Mouse (Mus musculus) left cerebral cortex, adult 2 months (tissue): ENCODE data around the gene Ghsr. TPM values are rescaled to one million over a fixed set of nuclear protein-coding genes. Genes with fewer than 3 reads are reported as not detected.
"Not testable (repeated sequence)": the region's sequence is repeated elsewhere in the genome, so short reads cannot be mapped to it uniquely, and the experiment has no call there.

Experiments used
- DNase-seq, 2 experiments: peaks; one replicate each; pipeline ENCODE4 v3.0.0; 2021 to 2022; ENCODE audit warnings: low spot score in 2 of 2, mixed read lengths in 1 of 2; ENCODE audit errors: extremely low spot score in 1 of 2
- H3K27ac ChIP-seq: fragments of 200-600 bp; 2 replicates; pipeline ENCODE4 v1.8.1; 2022
- H3K4me3 ChIP-seq: fragments of 200-600 bp; 2 replicates; pipeline ENCODE4 v1.8.1; 2022
- CTCF ChIP-seq: fragments of 200-600 bp; IDR thresholded peaks from 2 replicates; pipeline ENCODE4 v1.8.1; 2022; ENCODE audit warnings: antibody characterized with exemption, mild to moderate bottlenecking, moderate library complexity
- intact Hi-C: fragments of 180-260 bp; cut with DNase I; formaldehyde crosslinking; loops from one replicate; pipeline ENCODE4 v1.15.1; 2025
- total RNA-seq, 2 experiments: library from RNA; stranded (reverse); gene quantifications; 2 replicates each; pipeline ENCODE4 v1.2.3; 2021

Ghsr gene
- total RNA-seq, 2 experiments from 2014 or later, result 0.18 TPM; not detected in 1

DNA sequence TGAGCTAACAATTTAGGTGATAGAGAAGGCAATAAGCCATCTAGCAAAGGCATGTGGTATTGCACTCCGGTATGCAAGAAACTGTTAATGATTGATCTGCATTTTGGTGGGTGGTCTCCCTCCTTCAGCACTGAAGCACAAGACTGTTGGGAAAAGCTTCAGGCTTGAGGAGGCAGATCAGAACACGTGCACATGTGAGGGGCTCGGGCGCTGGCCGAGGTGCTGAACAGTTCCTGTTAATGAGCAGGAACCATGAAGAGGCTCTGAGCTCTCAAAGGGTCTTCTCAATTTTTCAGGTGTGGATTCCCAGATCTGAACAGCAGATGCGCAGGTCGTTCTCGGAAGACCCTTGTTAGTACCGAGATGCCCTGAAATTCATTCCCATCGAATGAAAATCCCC lies 1.0 kb upstream of the Ghsr start:
- no peak; the same call in 1 of the 2 replicates for TF ChIP-seq CTCF
- no peak for DNase-seq
- no peak overlapping the region for H3K27ac ChIP-seq
- intact Hi-C loops, result no loop called here
- H3K4me3 ChIP-seq, result no peak overlapping the region

DNA sequence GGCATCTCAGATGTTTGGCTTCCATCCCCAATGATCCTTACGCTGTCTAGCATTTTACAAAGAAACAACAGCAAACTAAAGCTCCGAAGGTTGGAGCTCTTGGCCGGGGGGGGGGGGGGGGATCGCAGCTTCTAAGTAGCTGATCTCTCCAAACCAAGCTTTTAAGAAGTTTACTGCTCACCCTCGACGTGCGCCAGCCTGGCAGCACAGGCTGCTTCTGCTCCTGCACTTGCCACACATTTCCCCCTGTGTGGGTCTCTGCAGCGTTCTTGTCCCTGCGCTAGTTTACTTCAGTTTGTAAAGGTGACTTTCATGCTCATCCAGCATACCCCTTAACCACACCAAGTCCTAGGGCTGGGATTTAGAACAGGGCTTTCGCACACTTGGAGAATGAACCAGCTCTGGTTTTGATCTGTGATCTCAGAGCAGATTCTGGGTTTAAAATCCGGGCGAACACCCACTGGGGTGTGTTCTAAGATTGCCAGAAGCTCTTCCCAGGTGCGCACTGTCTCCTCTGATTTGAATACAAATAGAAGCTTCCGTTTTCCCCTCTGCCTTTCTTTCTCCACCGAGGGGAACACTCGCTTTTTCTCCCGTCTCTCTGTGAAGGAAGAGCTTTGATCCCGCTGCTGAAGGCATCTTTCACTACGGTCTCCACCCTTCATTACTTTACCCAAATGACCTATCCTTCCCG lies 422 bp upstream of the Ghsr start:
- TF ChIP-seq CTCF, result no peak
- intact Hi-C loops, result no loop called here
- peak overlapping the region; percentile 28 for H3K4me3 ChIP-seq
- H3K27ac ChIP-seq, result no peak overlapping the region
- DNase-seq, result no peak

DNA sequence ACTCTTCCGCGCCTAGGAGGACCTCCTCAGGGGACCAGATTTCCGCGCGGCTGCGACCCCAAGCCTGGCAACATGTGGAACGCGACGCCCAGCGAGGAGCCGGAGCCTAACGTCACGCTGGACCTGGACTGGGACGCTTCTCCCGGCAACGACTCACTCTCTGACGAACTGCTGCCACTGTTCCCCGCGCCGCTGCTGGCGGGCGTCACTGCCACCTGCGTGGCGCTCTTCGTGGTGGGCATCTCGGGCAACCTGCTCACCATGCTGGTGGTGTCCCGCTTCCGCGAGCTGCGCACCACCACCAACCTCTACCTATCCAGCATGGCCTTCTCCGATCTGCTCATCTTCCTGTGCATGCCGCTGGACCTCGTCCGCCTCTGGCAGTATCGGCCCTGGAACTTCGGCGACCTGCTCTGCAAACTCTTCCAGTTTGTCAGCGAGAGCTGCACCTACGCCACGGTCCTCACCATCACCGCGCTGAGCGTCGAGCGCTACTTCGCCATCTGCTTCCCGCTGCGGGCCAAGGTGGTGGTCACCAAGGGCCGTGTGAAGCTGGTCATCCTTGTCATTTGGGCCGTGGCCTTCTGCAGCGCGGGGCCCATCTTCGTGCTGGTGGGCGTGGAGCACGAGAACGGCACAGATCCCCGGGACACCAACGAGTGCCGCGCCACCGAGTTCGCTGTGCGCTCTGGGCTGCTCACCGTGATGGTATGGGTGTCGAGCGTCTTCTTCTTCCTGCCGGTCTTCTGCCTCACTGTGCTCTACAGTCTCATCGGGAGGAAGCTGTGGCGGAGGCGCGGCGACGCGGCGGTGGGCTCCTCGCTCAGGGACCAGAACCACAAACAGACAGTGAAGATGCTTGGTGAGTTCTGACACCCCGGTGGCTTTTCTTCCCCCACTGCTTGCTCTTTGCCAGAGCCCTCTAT lies 837 bp downstream of the Ghsr start:
- intact Hi-C loops, result no loop called here
- Histone ChIP-seq H3K4me3 (peak overlapping the region; percentile 28), H3K27ac (no peak overlapping the region)
- TF ChIP-seq CTCF, result no peak
- DNase-seq, result peak in 1 of 2 experiments; percentile 22

DNA sequence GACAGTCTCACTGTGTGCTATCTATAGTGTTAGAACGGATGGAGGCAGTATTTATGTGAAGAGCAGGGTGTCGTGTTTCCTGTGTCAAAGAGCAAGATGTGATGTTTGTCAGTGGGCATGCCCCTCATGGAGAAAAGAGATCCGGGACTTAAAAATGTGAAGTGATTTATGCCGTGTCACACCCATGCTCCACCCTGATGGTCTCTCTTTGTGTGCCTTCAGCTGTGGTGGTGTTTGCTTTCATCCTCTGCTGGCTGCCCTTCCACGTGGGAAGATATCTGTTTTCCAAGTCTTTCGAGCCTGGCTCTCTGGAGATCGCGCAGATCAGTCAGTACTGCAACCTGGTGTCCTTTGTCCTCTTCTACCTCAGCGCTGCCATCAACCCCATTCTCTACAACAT lies 3.2 kb downstream of the Ghsr start:
- no peak for DNase-seq
- intact Hi-C loops, result no loop called here
- Histone ChIP-seq H3K4me3 (no peak overlapping the region), H3K27ac (no peak overlapping the region)
- no peak for TF ChIP-seq CTCF

DNA sequence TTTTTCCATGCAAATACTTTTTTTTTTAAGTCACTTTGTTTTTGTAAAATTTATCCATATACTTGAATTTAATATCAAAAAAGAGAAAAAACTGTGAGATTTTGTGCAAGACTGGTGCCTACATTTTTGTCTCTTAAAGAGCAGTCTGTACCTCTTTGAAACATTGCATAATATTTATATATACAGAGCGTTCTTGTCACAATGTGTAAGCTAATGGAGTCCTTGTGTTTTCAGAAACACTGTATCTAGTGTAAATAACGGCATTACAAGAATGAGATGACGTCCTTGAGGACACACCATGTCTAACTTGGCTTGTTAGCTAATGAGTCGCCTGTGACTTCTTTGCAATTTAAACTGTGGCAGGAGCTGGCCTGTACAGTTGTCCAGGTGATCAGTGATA lies 6.8 kb downstream of the Ghsr start:
- TF ChIP-seq CTCF, result no peak
- intact Hi-C loops, result no loop called here
- Histone ChIP-seq H3K4me3 (no peak overlapping the region), H3K27ac (no peak overlapping the region)
- no peak for DNase-seq

- no peak; the same call in 1 of the 2 replicates for TF ChIP-seq CTCF
- H3K27ac ChIP-seq, result no peak overlapping the region
- no peak for DNase-seq
- intact Hi-C loops, result no loop called here
- no peak overlapping the region for H3K4me3 ChIP-seq
Measured at GRCm38 (mm10) chr3:27384836-27385235, 13.7 kb downstream of the Ghsr start.

DNA sequence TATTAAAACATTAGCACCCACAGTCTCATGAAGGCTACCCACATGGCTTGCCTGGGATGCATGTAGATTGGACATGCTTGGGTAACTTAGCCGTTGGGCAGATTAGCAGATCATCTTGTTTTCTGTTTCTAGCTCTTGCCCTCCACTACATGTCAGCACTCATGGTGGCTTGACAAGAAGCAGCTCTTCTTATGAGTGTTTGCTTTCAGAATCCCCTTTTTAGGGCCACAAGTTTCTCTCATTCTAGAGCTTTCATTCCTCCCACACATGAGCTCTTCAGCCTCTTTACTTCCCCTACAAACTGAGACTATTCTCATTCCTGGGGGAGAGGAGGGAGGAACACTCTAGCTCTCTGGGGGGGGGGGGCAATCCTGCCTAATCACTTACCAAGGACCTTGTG lies 18.8 kb downstream of the Ghsr start:
- DNase-seq, result no peak
- H3K4me3 ChIP-seq, result no peak overlapping the region
- no peak for TF ChIP-seq CTCF
- no peak overlapping the region for H3K27ac ChIP-seq
- intact Hi-C loops, result no loop called here

GRCm38 (mm10) chr3:27400996-27401395 lies 29.8 kb downstream of the Ghsr start:
- DNase-seq, H3K4me3 ChIP-seq, intact Hi-C loops, H3K27ac ChIP-seq: not testable (repeated sequence)

DNA sequence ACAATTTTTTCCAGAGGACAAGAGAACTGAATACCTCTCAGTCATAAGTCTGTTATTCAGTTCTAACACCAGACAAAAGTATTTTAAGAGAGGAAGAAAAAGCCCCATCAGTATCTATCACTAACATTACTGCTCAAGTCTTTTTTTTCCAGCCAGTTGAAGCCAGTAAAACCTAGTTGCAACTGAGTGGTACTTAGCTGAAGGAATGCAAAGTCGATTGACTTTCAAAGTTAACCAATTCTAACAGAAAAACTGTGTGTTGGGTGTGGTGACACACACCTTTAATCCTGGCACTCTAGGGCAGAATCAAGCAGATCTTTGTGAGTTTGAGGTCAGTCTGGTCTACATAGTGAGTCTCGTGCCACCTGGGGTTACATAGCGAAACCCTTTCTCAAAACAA lies 35.3 kb downstream of the Ghsr start:
- intact Hi-C loops, result no loop called here
- Histone ChIP-seq H3K27ac (no peak overlapping the region), H3K4me3 (no peak overlapping the region)
- TF ChIP-seq CTCF, result no peak
- DNase-seq, result no peak

DNA sequence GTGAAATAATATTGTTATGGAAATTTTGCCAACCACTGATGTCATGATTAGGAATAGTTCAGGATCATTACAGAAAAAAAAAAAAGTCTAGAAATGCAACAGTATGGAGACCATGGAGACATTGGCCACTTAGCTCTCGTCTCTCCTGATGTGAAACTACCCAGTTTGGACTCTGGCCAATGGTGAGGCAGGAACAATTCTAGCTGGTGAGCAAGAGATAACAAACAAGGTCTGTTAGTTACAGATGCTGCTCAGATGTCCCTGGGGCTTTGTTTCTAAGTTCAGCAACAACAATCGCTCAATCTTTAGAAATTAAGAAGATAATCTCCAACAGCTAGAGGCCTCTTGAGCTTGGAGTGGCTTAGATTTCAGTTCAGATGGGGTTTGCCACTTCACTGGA lies 37.4 kb downstream of the Ghsr start:
- intact Hi-C loops, result no loop called here
- no peak for DNase-seq

DNA sequence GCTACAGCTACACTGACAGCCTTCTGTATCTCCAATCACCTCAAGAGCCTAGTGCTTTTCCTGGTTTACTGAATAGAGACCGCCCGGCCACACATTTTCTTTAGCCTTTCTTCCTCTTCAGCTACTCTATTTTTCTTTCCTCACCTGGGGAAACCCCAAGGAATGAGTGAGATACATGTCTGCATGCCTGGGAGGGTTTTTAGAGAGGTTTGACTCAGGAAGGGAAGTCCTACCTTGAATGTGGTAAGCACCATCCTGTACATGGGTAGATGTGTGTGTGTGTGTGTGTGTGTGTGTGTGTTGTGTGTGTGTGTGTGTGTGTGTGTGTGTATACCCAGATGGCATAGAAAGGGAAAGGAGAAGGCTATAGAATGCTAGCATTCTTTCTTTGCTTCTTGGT lies 40.1 kb downstream of the Ghsr start:
- no peak for TF ChIP-seq CTCF
- Histone ChIP-seq H3K4me3 (no peak overlapping the region), H3K27ac (no peak overlapping the region)
- no peak for DNase-seq
- intact Hi-C loops, result no loop called here

More for the DNA sequence above, 37.4 kb downstream of the Ghsr start:
- Histone ChIP-seq H3K27ac (no peak overlapping the region), H3K4me3 (no peak overlapping the region)
- TF ChIP-seq CTCF, result no peak

DNA sequence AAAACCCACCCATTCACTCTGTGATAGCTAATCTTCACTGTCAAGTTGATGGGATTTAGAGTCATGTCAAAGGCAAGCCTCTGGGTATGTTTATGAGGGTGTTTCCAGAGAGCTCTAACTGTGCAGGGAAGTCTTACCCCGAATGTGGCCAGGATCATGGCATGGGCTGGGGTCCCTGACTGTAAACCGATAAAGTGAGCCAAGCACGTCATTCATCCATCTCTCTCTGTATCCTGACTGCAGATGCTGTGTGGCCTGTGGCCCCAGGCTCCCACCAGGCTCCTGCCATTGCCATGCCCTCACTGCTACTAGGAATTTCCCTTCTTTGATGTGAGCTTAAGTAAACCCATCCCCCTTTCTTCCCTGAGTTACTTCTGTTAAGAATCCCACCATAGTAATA lies 42.4 kb downstream of the Ghsr start:
- intact Hi-C loops, result no loop called here
- no peak overlapping the region for H3K27ac ChIP-seq
- no peak for DNase-seq
- no peak for TF ChIP-seq CTCF
- H3K4me3 ChIP-seq, result no peak overlapping the region

GRCm38 (mm10) chr3:27416786-27417185 lies 45.6 kb downstream of the Ghsr start:
- no peak for DNase-seq
- intact Hi-C loops, result no loop called here
- no peak for TF ChIP-seq CTCF
- Histone ChIP-seq H3K27ac (no peak overlapping the region), H3K4me3 (no peak overlapping the region)
